Mouse (Mus musculus): ENCODE measurements around the gene Aurka. TPM values are rescaled to one million over a fixed set of nuclear protein-coding genes. Genes with fewer than 3 reads are reported as not detected.

Gene Aurka
- polyA plus RNA-seq, 1 experiment = 121 TPM

DNA sequence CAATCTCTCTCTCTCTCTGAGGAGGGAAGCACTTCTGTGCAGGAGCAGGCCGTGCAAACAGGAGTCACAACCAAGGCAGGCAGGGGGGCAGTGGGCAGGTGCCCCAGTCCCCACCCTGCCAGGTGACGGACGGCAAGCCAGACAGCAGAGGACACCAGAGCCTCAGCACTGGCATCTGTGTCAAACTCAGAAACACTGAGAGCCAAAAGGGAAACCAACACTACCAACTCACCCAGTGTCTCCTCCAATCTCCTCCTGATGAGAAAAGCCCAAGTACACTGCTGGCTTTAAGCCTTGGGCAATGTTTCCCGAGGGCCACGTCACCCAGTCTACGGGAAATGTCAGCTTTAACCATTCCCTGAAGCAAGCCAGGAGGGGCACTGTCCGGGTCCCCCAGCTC is 7.2 kb downstream of the Aurka start:
- Histone ChIP-seq H3K27me3 (ENCODE audit: control insufficient read depth, insufficient read depth, insufficient read length) (no peaks in the 10 kb centered on the region), H3K36me3 (ENCODE audit: control insufficient read depth, insufficient read depth) (peaks cover 99% of the 10 kb centered on the region), H3K79me2 (ENCODE audit: control insufficient read depth, insufficient read depth) (peaks cover 100% of the 10 kb centered on the region), H3ac (ENCODE audit: control insufficient read depth, insufficient read length, low read depth) (no peak overlapping the region), H3K79me3 (ENCODE audit: low read depth) (peaks cover 61% of the 10 kb centered on the region), H3K4me3 (ENCODE audit: insufficient read depth, poor library complexity, severe bottlenecking) (no peak overlapping the region)
- TF ChIP-seq MAX (IDR thresholded peaks at IDR 0.05) (no peak), MYOG (IDR thresholded peaks at IDR 0.05; ENCODE audit: control insufficient read depth, extremely low read depth, insufficient read length) (no peak), CTCF (IDR thresholded peaks at IDR 0.05; ENCODE audit: control insufficient read depth, insufficient read depth, insufficient read length) (no peak), FOSL1 (IDR thresholded peaks at IDR 0.05; ENCODE audit: insufficient read depth, low read length, poor library complexity, severe bottlenecking) (no peak), USF1 (IDR thresholded peaks at IDR 0.05; ENCODE audit: low read depth) (no peak), MYOD1 (IDR thresholded peaks at IDR 0.05; ENCODE audit: control insufficient read depth, insufficient read length, low read depth) (no peak), CEBPB (IDR thresholded peaks at IDR 0.05; ENCODE audit: low read depth) (no peak)

DNA sequence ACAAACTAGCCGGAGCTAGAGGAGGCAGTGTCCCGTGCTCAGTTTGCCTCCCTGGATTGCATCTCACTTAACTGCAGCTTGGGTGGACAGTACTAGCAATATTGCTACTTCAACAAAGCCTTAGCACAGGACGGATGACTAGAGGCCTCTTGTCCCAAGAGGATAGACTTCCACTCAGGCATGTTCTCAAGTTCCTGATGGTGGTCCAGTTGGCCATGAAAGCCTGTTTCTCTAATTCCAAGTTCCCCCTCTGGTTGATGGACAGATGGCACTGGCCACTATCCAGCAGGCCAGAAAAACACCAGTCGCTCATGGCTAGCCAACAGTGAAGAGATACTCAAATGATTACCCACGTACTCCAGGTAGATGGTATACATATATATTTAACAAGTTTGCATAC is 14.5 kb downstream of the Aurka start:
- no peaks in the 10 kb centered on the region for H3K27me3 ChIP-seq (ENCODE audit: control insufficient read depth, insufficient read depth, insufficient read length)
- H3K4me3 ChIP-seq (ENCODE audit: insufficient read depth, poor library complexity, severe bottlenecking) = no peak overlapping the region
- peaks cover 29% of the 10 kb centered on the region for H3K79me2 ChIP-seq (ENCODE audit: control insufficient read depth, insufficient read depth)
- H3ac ChIP-seq (ENCODE audit: control insufficient read depth, insufficient read length, low read depth) = no peak overlapping the region
- H3K36me3 ChIP-seq (ENCODE audit: control insufficient read depth, insufficient read depth) = peaks cover 65% of the 10 kb centered on the region
- TF ChIP-seq MYOG (IDR thresholded peaks at IDR 0.05; ENCODE audit: control insufficient read depth, extremely low read depth, insufficient read length) = no peak
- TF ChIP-seq CEBPB (IDR thresholded peaks at IDR 0.05; ENCODE audit: low read depth) = no peak
- TF ChIP-seq USF1 (IDR thresholded peaks at IDR 0.05; ENCODE audit: low read depth) = no peak
- no peak for TF ChIP-seq MAX (IDR thresholded peaks at IDR 0.05)
- TF ChIP-seq CTCF (IDR thresholded peaks at IDR 0.05; ENCODE audit: control insufficient read depth, insufficient read depth, insufficient read length) = no peak
- no peak for TF ChIP-seq MYOD1 (IDR thresholded peaks at IDR 0.05; ENCODE audit: control insufficient read depth, insufficient read length, low read depth)
- peaks cover 11% of the 10 kb centered on the region for H3K79me3 ChIP-seq (ENCODE audit: low read depth)

DNA sequence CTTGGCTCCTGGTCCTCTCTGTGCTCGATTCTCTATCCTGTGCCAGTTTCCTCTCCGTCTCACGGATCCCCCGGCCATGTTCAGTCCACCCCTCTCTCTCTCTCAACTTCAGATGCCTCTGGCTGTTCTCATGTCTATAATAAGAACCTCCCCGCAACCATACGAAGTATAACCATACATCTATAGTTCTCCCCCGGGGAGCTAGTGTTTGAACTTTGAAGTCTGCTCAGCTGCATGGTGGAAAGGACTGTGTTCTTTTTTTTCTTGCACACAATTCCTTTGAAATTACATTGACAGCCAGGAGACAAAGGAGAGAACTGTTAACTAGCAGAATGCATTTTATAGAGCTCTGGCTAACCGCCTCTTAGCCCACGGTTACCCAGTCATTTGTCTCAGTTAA is 15.6 kb downstream of the Aurka start:
- TF ChIP-seq MYOG (IDR thresholded peaks at IDR 0.05; ENCODE audit: control insufficient read depth, extremely low read depth, insufficient read length) (no peak), FOSL1 (IDR thresholded peaks at IDR 0.05; ENCODE audit: insufficient read depth, low read length, poor library complexity, severe bottlenecking) (no peak), MAX (IDR thresholded peaks at IDR 0.05) (no peak), CEBPB (IDR thresholded peaks at IDR 0.05; ENCODE audit: low read depth) (no peak), CTCF (IDR thresholded peaks at IDR 0.05; ENCODE audit: control insufficient read depth, insufficient read depth, insufficient read length) (no peak), MYOD1 (IDR thresholded peaks at IDR 0.05; ENCODE audit: control insufficient read depth, insufficient read length, low read depth) (no peak), USF1 (IDR thresholded peaks at IDR 0.05; ENCODE audit: low read depth) (no peak)
- peaks cover 55% of the 10 kb centered on the region for H3K36me3 ChIP-seq (ENCODE audit: control insufficient read depth, insufficient read depth)

DNA sequence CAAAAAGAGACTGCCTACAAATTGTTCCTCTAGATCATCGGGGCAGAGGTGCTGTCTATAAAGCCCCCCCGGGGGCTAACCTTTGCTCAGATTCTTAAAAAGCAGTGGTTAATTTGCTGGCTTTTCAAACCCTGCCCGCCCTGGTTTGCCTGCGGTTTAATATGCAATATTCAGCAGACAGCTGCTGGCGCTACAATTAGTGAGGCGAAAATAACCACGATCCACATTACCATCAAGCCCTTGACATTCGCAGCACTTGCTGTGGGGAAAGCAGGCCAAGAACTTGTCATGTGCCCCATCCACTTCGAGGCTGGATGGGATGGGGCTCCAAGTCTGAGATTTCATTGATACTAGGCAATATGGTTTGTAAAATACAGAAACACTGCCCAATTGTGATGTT is 17.1 kb downstream of the Aurka start:
- Histone ChIP-seq H3K36me3 (ENCODE audit: control insufficient read depth, insufficient read depth) (peaks cover 39% of the 10 kb centered on the region), H3ac (ENCODE audit: control insufficient read depth, insufficient read length, low read depth) (no peak overlapping the region), H3K79me3 (ENCODE audit: low read depth) (peaks cover under 1% of the 10 kb centered on the region), H3K79me2 (ENCODE audit: control insufficient read depth, insufficient read depth) (peaks cover 3% of the 10 kb centered on the region), H3K4me3 (ENCODE audit: insufficient read depth, poor library complexity, severe bottlenecking) (no peak overlapping the region), H3K27me3 (ENCODE audit: control insufficient read depth, insufficient read depth, insufficient read length) (no peaks in the 10 kb centered on the region)
- TF ChIP-seq FOSL1 (IDR thresholded peaks at IDR 0.05; ENCODE audit: insufficient read depth, low read length, poor library complexity, severe bottlenecking) (no peak), MYOD1 (IDR thresholded peaks at IDR 0.05; ENCODE audit: control insufficient read depth, insufficient read length, low read depth) (no peak), CTCF (IDR thresholded peaks at IDR 0.05; ENCODE audit: control insufficient read depth, insufficient read depth, insufficient read length) (no peak), CEBPB (IDR thresholded peaks at IDR 0.05; ENCODE audit: low read depth) (no peak), MAX (IDR thresholded peaks at IDR 0.05) (no peak)

More for the DNA sequence above, 15.6 kb downstream of the Aurka start:
- Histone ChIP-seq H3ac (ENCODE audit: control insufficient read depth, insufficient read length, low read depth) (no peak overlapping the region), H3K4me3 (ENCODE audit: insufficient read depth, poor library complexity, severe bottlenecking) (no peak overlapping the region), H3K27me3 (ENCODE audit: control insufficient read depth, insufficient read depth, insufficient read length) (no peaks in the 10 kb centered on the region), H3K79me3 (ENCODE audit: low read depth) (peaks cover 7% of the 10 kb centered on the region), H3K79me2 (ENCODE audit: control insufficient read depth, insufficient read depth) (peaks cover 18% of the 10 kb centered on the region)

DNA sequence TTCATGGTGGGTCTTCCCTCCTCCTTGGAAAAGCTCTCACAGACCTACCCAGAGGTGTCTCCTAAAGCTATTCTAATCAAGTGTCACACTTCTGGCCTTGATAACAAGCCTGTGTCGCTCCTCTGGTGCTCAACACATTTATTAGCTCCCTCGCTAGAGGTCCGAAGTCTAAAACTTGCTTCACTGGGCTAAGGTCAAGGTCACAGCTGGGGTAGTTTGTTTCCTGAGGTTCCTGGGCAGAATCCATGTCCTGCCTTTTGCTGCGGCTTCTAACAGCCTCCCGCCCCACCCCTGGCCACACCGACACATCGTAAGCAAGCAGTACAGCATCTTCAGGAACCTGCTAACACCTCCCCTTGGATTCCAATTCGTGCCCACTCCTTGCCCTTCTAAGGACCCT is 19.6 kb downstream of the Aurka start:
- H3K4me3 ChIP-seq (ENCODE audit: insufficient read depth, poor library complexity, severe bottlenecking) = no peak overlapping the region
- H3K79me2 ChIP-seq (ENCODE audit: control insufficient read depth, insufficient read depth) = no peaks in the 10 kb centered on the region
- TF ChIP-seq MAX (IDR thresholded peaks at IDR 0.05) = no peak
- no peak for TF ChIP-seq MYOG (IDR thresholded peaks at IDR 0.05; ENCODE audit: control insufficient read depth, extremely low read depth, insufficient read length)
- TF ChIP-seq CTCF (IDR thresholded peaks at IDR 0.05; ENCODE audit: control insufficient read depth, insufficient read depth, insufficient read length) = no peak
- no peak for TF ChIP-seq CEBPB (IDR thresholded peaks at IDR 0.05; ENCODE audit: low read depth)
- TF ChIP-seq FOSL1 (IDR thresholded peaks at IDR 0.05; ENCODE audit: insufficient read depth, low read length, poor library complexity, severe bottlenecking) = no peak
- TF ChIP-seq USF1 (IDR thresholded peaks at IDR 0.05; ENCODE audit: low read depth) = no peak
- no peak for TF ChIP-seq MYOD1 (IDR thresholded peaks at IDR 0.05; ENCODE audit: control insufficient read depth, insufficient read length, low read depth)
- no peaks in the 10 kb centered on the region for H3K79me3 ChIP-seq (ENCODE audit: low read depth)
- no peak overlapping the region for H3ac ChIP-seq (ENCODE audit: control insufficient read depth, insufficient read length, low read depth)
- H3K36me3 ChIP-seq (ENCODE audit: control insufficient read depth, insufficient read depth) = peaks cover 15% of the 10 kb centered on the region
- no peaks in the 10 kb centered on the region for H3K27me3 ChIP-seq (ENCODE audit: control insufficient read depth, insufficient read depth, insufficient read length)

DNA sequence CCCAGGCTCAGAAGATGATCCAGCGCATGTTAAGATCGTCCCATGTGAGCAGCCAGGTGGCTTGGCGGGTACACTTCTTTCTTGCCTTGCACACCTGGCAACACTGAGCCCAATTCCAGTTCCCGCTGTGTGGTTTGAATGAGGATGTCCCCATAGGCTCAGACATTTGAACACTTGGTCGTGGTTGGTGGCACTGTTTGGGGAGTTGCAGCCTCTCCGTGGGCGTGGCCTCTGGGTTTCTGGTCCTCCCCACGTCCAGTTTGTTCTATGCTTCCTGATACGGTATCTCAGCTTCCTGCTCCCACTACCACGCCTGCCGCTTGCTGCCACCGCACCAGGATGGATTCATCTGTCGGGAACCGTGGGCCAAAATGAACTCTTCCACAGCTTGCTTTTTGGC is 20.6 kb downstream of the Aurka start:
- H3K36me3 ChIP-seq (ENCODE audit: control insufficient read depth, insufficient read depth) = peaks cover 5% of the 10 kb centered on the region
- H3ac ChIP-seq (ENCODE audit: control insufficient read depth, insufficient read length, low read depth) = no peak overlapping the region
- no peaks in the 10 kb centered on the region for H3K27me3 ChIP-seq (ENCODE audit: control insufficient read depth, insufficient read depth, insufficient read length)
- TF ChIP-seq USF1 (IDR thresholded peaks at IDR 0.05; ENCODE audit: low read depth) (no peak), MYOG (IDR thresholded peaks at IDR 0.05; ENCODE audit: control insufficient read depth, extremely low read depth, insufficient read length) (no peak), MYOD1 (IDR thresholded peaks at IDR 0.05; ENCODE audit: control insufficient read depth, insufficient read length, low read depth) (no peak)
- no peaks in the 10 kb centered on the region for H3K79me2 ChIP-seq (ENCODE audit: control insufficient read depth, insufficient read depth)
- H3K4me3 ChIP-seq (ENCODE audit: insufficient read depth, poor library complexity, severe bottlenecking) = no peak overlapping the region
- H3K79me3 ChIP-seq (ENCODE audit: low read depth) = no peaks in the 10 kb centered on the region
